Mouse (Mus musculus) CH12.LX (cell line): ENCODE measurements at regions not wholly inside any gene's neighbourhood (a gene's known extent, or its start where the extent isn't known, plus 50 kb on each side); places are given as distances from the start of the nearest gene placed in this dataset.

ENCODE experiments used
- DNase-seq: peaks from one replicate; pipeline ENCODE4 v3.0.0-alpha.2; 2013; ENCODE audit errors: extremely low read depth
- H3K27ac ChIP-seq: 2 replicates; pipeline ENCODE4 v1.5.1; 2012; ENCODE audit warnings: low read depth, mild to moderate bottlenecking, control low read depth, moderate library complexity; ENCODE audit not compliant: insufficient read depth
- H3K27me3 ChIP-seq: replicated peaks from 2 replicates; pipeline ENCODE3; 2012; ENCODE audit warnings: inconsistent platforms
- H3K36me3 ChIP-seq, 2 experiments: replicated peaks in 1 of 2; 2 replicates each; pipeline versions ENCODE3 to v1.6.1; 2012; ENCODE audit warnings: inconsistent platforms in 1 of 2, low read length in 1 of 2, mild to moderate bottlenecking in 1 of 2, mixed read lengths in 1 of 2, moderate library complexity in 1 of 2; ENCODE audit not compliant: control insufficient read depth in 1 of 2, insufficient read depth in 1 of 2
- H3K4me1 ChIP-seq, 2 experiments: 2 replicates each; pipeline ENCODE4 v1.6.1; 2012; ENCODE audit warnings: inconsistent platforms in 1 of 2, moderate library complexity in 1 of 2; ENCODE audit not compliant: insufficient read depth in 2 of 2, control insufficient read depth in 1 of 2
- H3K4me2 ChIP-seq: 2 replicates; pipeline ENCODE4 v1.6.1; 2012; ENCODE audit warnings: low read depth, mild to moderate bottlenecking, control low read depth; ENCODE audit not compliant: poor library complexity, insufficient read depth, severe bottlenecking
- H3K4me3 ChIP-seq, 3 experiments: fragments of 150-350 bp in 1 of 3; sonication (generic) in 1 of 3; replicated peaks in 1 of 3; 2 replicates each; pipeline versions ENCODE3 to v1.5.1; 2011 to 2012; ENCODE audit warnings: low read depth in 2 of 3, low read length in 2 of 3, mild to moderate bottlenecking in 2 of 3, moderate library complexity in 2 of 3, control low read depth in 1 of 3, improper control_type of control experiment in 1 of 3, inconsistent platforms in 1 of 3, mixed read lengths in 1 of 3; ENCODE audit not compliant: poor library complexity in 1 of 3
- H3K79me2 ChIP-seq: replicated peaks from 2 replicates; pipeline ENCODE4 v1.6.1; 2012; ENCODE audit warnings: mild to moderate bottlenecking, moderate library complexity; ENCODE audit not compliant: control insufficient read depth, poor library complexity, insufficient read depth, severe bottlenecking; ENCODE audit errors: extremely low read depth
- H3K9ac ChIP-seq: 2 replicates; pipeline ENCODE4 v1.6.1; 2012; ENCODE audit warnings: low read depth, mild to moderate bottlenecking, control low read depth, moderate library complexity; ENCODE audit not compliant: insufficient read depth
- H3K9me3 ChIP-seq: replicated peaks from 2 replicates; pipeline ENCODE3; 2012; ENCODE audit warnings: low read length, inconsistent platforms, mixed read lengths
- CHD2 ChIP-seq: IDR thresholded peaks from 2 replicates; pipeline ENCODE4 v1.6.1; 2011; ENCODE audit warnings: low read length, improper control_type of control experiment
- CTCF ChIP-seq, 2 experiments: IDR thresholded peaks in 1 of 2; conservative IDR thresholded peaks in 1 of 2; 2 replicates each; pipeline ENCODE4 v1.5.1; 2011 to 2012; ENCODE audit warnings: low read depth in 2 of 2, low read length in 2 of 2, improper control_type of control experiment in 1 of 2, inconsistent platforms in 1 of 2, mild to moderate bottlenecking in 1 of 2, moderate library complexity in 1 of 2
- GABPA ChIP-seq: IDR thresholded peaks from 2 replicates; pipeline ENCODE4 v1.6.1; 2012; ENCODE audit warnings: low read depth, low read length, improper control_type of control experiment, inconsistent platforms; ENCODE audit not compliant: insufficient replicate concordance
- IRF4 ChIP-seq: IDR thresholded peaks from 2 replicates; pipeline ENCODE4 v1.6.1; 2014; ENCODE audit warnings: low read depth, mild to moderate bottlenecking, inconsistent platforms, low read length, improper control_type of control experiment
- KAT2A ChIP-seq: IDR thresholded peaks from 2 replicates; pipeline ENCODE4 v1.6.1; 2012; ENCODE audit warnings: low read length, improper control_type of control experiment, inconsistent platforms; ENCODE audit not compliant: insufficient replicate concordance
- MAFK ChIP-seq: IDR thresholded peaks from 2 replicates; pipeline ENCODE4 v1.6.1; 2011; ENCODE audit warnings: low read length, improper control_type of control experiment; ENCODE audit not compliant: insufficient replicate concordance
- MAX ChIP-seq: IDR thresholded peaks from 2 replicates; pipeline ENCODE4 v1.6.1; 2011; ENCODE audit warnings: low read length, improper control_type of control experiment
- MEF2A ChIP-seq: IDR thresholded peaks from 2 replicates; pipeline ENCODE4 v1.6.1; 2014; ENCODE audit warnings: low read depth, mild to moderate bottlenecking, inconsistent platforms, low read length, improper control_type of control experiment, borderline replicate concordance
- MYC ChIP-seq: IDR thresholded peaks from 2 replicates; pipeline ENCODE4 v1.6.1; 2011; ENCODE audit warnings: low read depth, mild to moderate bottlenecking, improper control_type of control experiment, low read length
- NELFE ChIP-seq: IDR thresholded peaks from 2 replicates; pipeline ENCODE4 v1.6.1; 2011; ENCODE audit warnings: low read depth, low read length, improper control_type of control experiment
- PAX5 ChIP-seq: IDR thresholded peaks from 2 replicates; pipeline ENCODE4 v1.6.1; 2012; ENCODE audit warnings: low read length, inconsistent platforms, mixed read lengths
- POLR2A ChIP-seq: IDR thresholded peaks from 2 replicates; pipeline ENCODE4 v1.6.1; 2011; ENCODE audit warnings: low read depth, mild to moderate bottlenecking, improper control_type of control experiment, low read length
- POLR2AphosphoS2 ChIP-seq: IDR thresholded peaks from 2 replicates; pipeline ENCODE4 v1.6.1; 2011; ENCODE audit warnings: low read depth, low read length, improper control_type of control experiment
- RCOR1 ChIP-seq: conservative IDR thresholded peaks from 2 replicates; pipeline ENCODE4 v1.6.1; 2012; ENCODE audit warnings: low read depth, mild to moderate bottlenecking, inconsistent platforms, low read length, improper control_type of control experiment
- SIN3A ChIP-seq: IDR thresholded peaks from 2 replicates; pipeline ENCODE4 v1.6.1; 2012; ENCODE audit warnings: low read length, improper control_type of control experiment, inconsistent platforms
- TBP ChIP-seq: conservative IDR thresholded peaks from 2 replicates; pipeline ENCODE4 v1.6.1; 2011; ENCODE audit warnings: low read depth, low read length, improper control_type of control experiment
- TCF12 ChIP-seq: IDR thresholded peaks from 2 replicates; pipeline ENCODE4 v1.6.1; 2014; ENCODE audit warnings: low read depth, mild to moderate bottlenecking, inconsistent platforms, low read length, improper control_type of control experiment
- USF2 ChIP-seq: conservative IDR thresholded peaks from 2 replicates; pipeline ENCODE4 v1.6.1; 2011; ENCODE audit warnings: low read depth, low read length, improper control_type of control experiment
- ZC3H11A ChIP-seq: IDR thresholded peaks from 2 replicates; pipeline ENCODE4 v1.6.1; 2012; ENCODE audit warnings: low read depth, mild to moderate bottlenecking, inconsistent platforms, low read length, improper control_type of control experiment
- ZMIZ1 ChIP-seq: IDR thresholded peaks from 2 replicates; pipeline ENCODE4 v1.6.1; 2012; ENCODE audit warnings: low read depth, mild to moderate bottlenecking, inconsistent platforms, low read length, improper control_type of control experiment
- ZNF384 ChIP-seq: IDR thresholded peaks from 2 replicates; pipeline ENCODE4 v1.6.1; 2012; ENCODE audit warnings: low read depth, low read length, improper control_type of control experiment, inconsistent platforms
- dilution Hi-C: fragments of 300-500 bp; cut with MboI; formaldehyde crosslinking; loops from 2 replicates; pipeline ENCODE4 v1.14.3; 2020; ENCODE audit warnings: low sequenced_read_pairs; ENCODE audit not compliant: extremely low pct_unique_long_range_greater_than_20kb, extremely low pct_ligation_motif_present
- in situ Hi-C: fragments of 300-500 bp; cut with MboI; formaldehyde crosslinking; loops from 3 replicates; pipeline ENCODE4 v1.14.3; 2019; ENCODE audit warnings: low sequenced_read_pairs, low pct_ligation_motif_present, low pct_unique_long_range_greater_than_20kb, mixed read lengths

DNA sequence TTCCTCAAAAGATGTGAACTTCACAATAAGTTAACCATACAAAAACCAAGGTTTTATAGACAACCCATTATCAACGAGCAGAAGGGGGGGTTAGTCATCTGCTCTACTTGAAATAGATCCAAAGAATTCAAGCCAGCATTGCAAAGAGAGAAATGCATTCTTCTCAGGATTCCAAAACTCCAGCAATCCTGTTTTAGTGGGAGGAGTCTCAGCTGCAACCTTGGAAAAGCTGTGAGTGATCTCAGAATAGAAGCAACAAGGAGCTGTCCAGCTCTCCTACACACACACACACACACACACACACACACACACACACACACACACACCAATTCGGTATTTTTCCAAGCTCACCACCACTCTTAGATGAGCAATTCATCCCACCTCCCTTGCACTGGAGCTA is 149.0 kb upstream of the BC052040 start:
- dilution Hi-C loops (no loop called here), in situ Hi-C loops (no loop called here)
- Histone ChIP-seq H3K4me2 (no peak overlapping the region), H3K36me3 (no peaks in the 10 kb centered on the region), H3K4me1 (no peaks in the 10 kb centered on the region), H3K27me3 (no peaks in the 10 kb centered on the region), H3K9me3 (no peaks in the 10 kb centered on the region), H3K79me2 (no peaks in the 10 kb centered on the region), H3K4me3 (no peak overlapping the region), H3K9ac (no peak overlapping the region), H3K27ac (no peak overlapping the region)
- TF ChIP-seq ZNF384, result no peak
- no peak for TF ChIP-seq TCF12
- no peak for TF ChIP-seq NELFE
- no peak for TF ChIP-seq MAX
- no peak for TF ChIP-seq PAX5
- TF ChIP-seq MAFK, result no peak
- no peak for DNase-seq

- no peaks in the 10 kb centered on the region for H3K79me2 ChIP-seq
- H3K4me2 ChIP-seq, result no peak overlapping the region
- in situ Hi-C loops (no loop called here), dilution Hi-C loops (no loop called here)
- H3K4me3 ChIP-seq, result no peak overlapping the region
- H3K36me3 ChIP-seq, result no peaks in the 10 kb centered on the region
- H3K9ac ChIP-seq, result no peak overlapping the region
- TF ChIP-seq GABPA (no peak), KAT2A (no peak), SIN3A (no peak), POLR2A (no peak), MYC (no peak), USF2 (no peak), RCOR1 (no peak), POLR2AphosphoS2 (no peak), TBP (no peak), PAX5 (no peak), CTCF (conservative IDR thresholded peaks at IDR 0.05 in 1 of 2, IDR thresholded peaks at IDR 0.05 in 1 of 2; ENCODE audit: low read depth in 2 of 2, low read length in 2 of 2) (no peak), CHD2 (no peak), IRF4 (no peak), ZC3H11A (no peak), MEF2A (no peak), ZMIZ1 (no peak), MAX (no peak), NELFE (no peak)
- H3K27me3 ChIP-seq, result no peaks in the 10 kb centered on the region
- no peaks in the 10 kb centered on the region for H3K4me1 ChIP-seq
- no peaks in the 10 kb centered on the region for H3K9me3 ChIP-seq
- no peak for DNase-seq
- H3K27ac ChIP-seq, result no peak overlapping the region
Observed at GRCm38 (mm10) chr2:115441100-115441499, 140.4 kb upstream of the BC052040 start.
